ENCODE assay signal across 8 mouse cellular contexts in genomic region chr12:72069626-72070326, GRCm38 (mm10). TPM values are rescaled to one million over a fixed set of nuclear protein-coding genes. Genes with fewer than 3 reads are reported as not detected.
DNase-seq lines count a peak whose midpoint lies in the region; ATAC-seq and TF ChIP-seq lines count a peak whose summit lies in the region.

No protein-coding gene starts in this region.

- peaks cover 11% of the 10 kb centered on the region for H3K4me1 ChIP-seq in kidney, embryonic 16.5 days (ENCODE audit: insufficient read depth, low read length)
- no peaks in the 10 kb centered on the region; the same call in 1 of the 2 replicates for H3K4me1 ChIP-seq in cortical plate, adult 2 months (ENCODE audit: control insufficient read depth, insufficient read depth, low read length)
- peaks cover 15% of the 10 kb centered on the region for H3K4me1 ChIP-seq in hindbrain, embryonic 13.5 days (replicated peaks)
- H3K4me1 ChIP-seq in midbrain, embryonic 12.5 days, result peaks cover 8% of the 10 kb centered on the region

- H3K9me3 ChIP-seq in kidney, embryonic 16.5 days (ENCODE audit: low read length), result no peaks in the 10 kb centered on the region
- H3K9me3 ChIP-seq in hindbrain, embryonic 13.5 days, result no peaks in the 10 kb centered on the region; the same call in 1 of the 2 replicates
- no peaks in the 10 kb centered on the region for H3K9me3 ChIP-seq in midbrain, embryonic 12.5 days

- 6% methylated on average over 40 of the region's 40 CpGs for WGBS in kidney, embryonic 16.5 days
- WGBS in hindbrain, embryonic 13.5 days, result 4% methylated on average over 40 of the region's 40 CpGs
- WGBS in midbrain, embryonic 12.5 days, result 3% methylated on average over 40 of the region's 40 CpGs

- no peak overlapping the region for H3K27ac ChIP-seq in kidney, embryonic 16.5 days (ENCODE audit: low read length)
- H3K27ac ChIP-seq in cortical plate, adult 2 months (ENCODE audit: insufficient read depth, low read length), result peak overlapping the region; percentile 54
- peak overlapping the region; percentile 94 for H3K27ac ChIP-seq in hindbrain, embryonic 13.5 days
- H3K27ac ChIP-seq in midbrain, embryonic 12.5 days (replicated peaks), result peak overlapping the region; percentile 83

- no peak; the same call in 1 of the 2 replicates for TF ChIP-seq POLR2A in cortical plate, adult 2 months (IDR thresholded peaks at IDR 0.05; ENCODE audit: extremely low read depth, insufficient read depth, low read length)

- peak overlapping the region; percentile 54 for H3K9ac ChIP-seq in kidney, embryonic 16.5 days (replicated peaks; ENCODE audit: low read length)
- peak overlapping the region; percentile 84 for H3K9ac ChIP-seq in hindbrain, embryonic 13.5 days
- H3K9ac ChIP-seq in midbrain, embryonic 12.5 days (replicated peaks), result peak overlapping the region; percentile 74

- peak overlapping the region; percentile 67 for H3K4me3 ChIP-seq in kidney, embryonic 16.5 days (ENCODE audit: low read length)
- H3K4me3 ChIP-seq in cortical plate, adult 2 months (ENCODE audit: insufficient read depth, low read length), result peak overlapping the region; percentile 85
- H3K4me3 ChIP-seq in hindbrain, embryonic 13.5 days, result peak overlapping the region; percentile 68
- H3K4me3 ChIP-seq in midbrain, embryonic 12.5 days, result peak overlapping the region; percentile 64

- ATAC-seq in kidney, embryonic 16.5 days (ENCODE audit: low FRiP score, low TSS enrichment), result peak; percentile 81
- ATAC-seq in hindbrain, embryonic 13.5 days (ENCODE audit: low FRiP score), result peak; percentile 80; the same call in 1 of the 2 replicates
- ATAC-seq in midbrain, embryonic 12.5 days (ENCODE audit: low FRiP score, low read depth), result no peak; the same call in none of the 2 replicates

- DNase-seq in kidney, postnatal 14 days, result no peak
- no peak for DNase-seq in urinary bladder, postnatal 36 days (ENCODE audit: low spot score in 2 of 2)
- DNase-seq in thymus, adult 18-20 months, result no peak
- no peak for DNase-seq in layer of hippocampus, postnatal 25 days (ENCODE audit: extremely low spot score in 1 of 2, low spot score in 1 of 2)

- no peak for TF ChIP-seq CTCF in cortical plate, adult 2 months (IDR thresholded peaks at IDR 0.05; ENCODE audit: extremely low read depth, insufficient read depth, low read length)

- peaks cover 7% of the 10 kb centered on the region; the same call in 1 of the 2 replicates for H3K36me3 ChIP-seq in kidney, embryonic 16.5 days (ENCODE audit: insufficient read depth, low read length)
- H3K36me3 ChIP-seq in hindbrain, embryonic 13.5 days, result peaks cover 6% of the 10 kb centered on the region
- H3K36me3 ChIP-seq in midbrain, embryonic 12.5 days, result 0 out of 2 replicates have a peak, but pooled peaks cover 4% of the 10 kb centered on the region

- H3K27me3 ChIP-seq in kidney, embryonic 16.5 days (ENCODE audit: insufficient read depth, low read length), result peaks cover 25% of the 10 kb centered on the region
- peaks cover 20% of the 10 kb centered on the region for H3K27me3 ChIP-seq in hindbrain, embryonic 13.5 days
- H3K27me3 ChIP-seq in midbrain, embryonic 12.5 days, result peaks cover 38% of the 10 kb centered on the region

- peak overlapping the region; percentile 86 for H3K4me2 ChIP-seq in kidney, embryonic 16.5 days (replicated peaks; ENCODE audit: low read depth, low read length)
- H3K4me2 ChIP-seq in hindbrain, embryonic 13.5 days, result peak overlapping the region; percentile 76
- H3K4me2 ChIP-seq in midbrain, embryonic 12.5 days (replicated peaks), result peak overlapping the region; percentile 95

RNA-seq across cellular contexts. Expression of gene Gpr135, which starts 1.1 kb away (rescaled TPM):
- polyA plus RNA-seq in kidney, embryonic 16.5 days (2015; fragmentation: Nextera tagmentation; extraction: Ambion mirVana), result 0.69 and 0.72 TPM in 2 replicates
- polyA plus RNA-seq in cortical plate, adult 2 months (2012; rRNA removed), result 10.7 and 11.6 TPM in 2 replicates
- 3.1 and 3.4 TPM in 2 replicates for polyA plus RNA-seq in hindbrain, embryonic 13.5 days (2015; fragmentation: Nextera tagmentation; extraction: Ambion mirVana)
- polyA plus RNA-seq in midbrain, embryonic 12.5 days (2016; fragmentation: Nextera tagmentation; extraction: Ambion mirVana), result 1.7 and 2.3 TPM in 2 replicates
- 10 to 100 TPM; 13.4 TPM for total RNA-seq in layer of hippocampus, postnatal 25 days (2021)

RNA-seq across cellular contexts. Expression of gene L3hypdh, which starts 15.5 kb away (rescaled TPM):
- polyA plus RNA-seq in kidney, embryonic 16.5 days (2015; fragmentation: Nextera tagmentation; extraction: Ambion mirVana), result 30.1 and 31.2 TPM in 2 replicates
- polyA plus RNA-seq in cortical plate, adult 2 months (2012; rRNA removed), result 4.4 TPM in 2 replicates
- 9.9 and 10.5 TPM in 2 replicates for polyA plus RNA-seq in hindbrain, embryonic 13.5 days (2015; fragmentation: Nextera tagmentation; extraction: Ambion mirVana)
- 8.5 and 10.2 TPM in 2 replicates for polyA plus RNA-seq in midbrain, embryonic 12.5 days (2016; fragmentation: Nextera tagmentation; extraction: Ambion mirVana)
- 1 to 10 TPM; 3.7 to 4.1 TPM for total RNA-seq in layer of hippocampus, postnatal 25 days (2021)

RNA-seq across cellular contexts. Expression of gene Jkamp, which starts 15.6 kb away (rescaled TPM):
- 88.3 and 91.5 TPM in 2 replicates for polyA plus RNA-seq in kidney, embryonic 16.5 days (2015; fragmentation: Nextera tagmentation; extraction: Ambion mirVana)
- 75.4 and 83.2 TPM in 2 replicates for polyA plus RNA-seq in cortical plate, adult 2 months (2012; rRNA removed)
- 126 and 129 TPM in 2 replicates for polyA plus RNA-seq in hindbrain, embryonic 13.5 days (2015; fragmentation: Nextera tagmentation; extraction: Ambion mirVana)
- 98.1 and 99.3 TPM in 2 replicates for polyA plus RNA-seq in midbrain, embryonic 12.5 days (2016; fragmentation: Nextera tagmentation; extraction: Ambion mirVana)
- 10 to 100 TPM; 51.0 to 52.6 TPM for total RNA-seq in layer of hippocampus, postnatal 25 days (2021)
